9 mouse cellular contexts compared by ENCODE assay signal in the genomic region with DNA sequence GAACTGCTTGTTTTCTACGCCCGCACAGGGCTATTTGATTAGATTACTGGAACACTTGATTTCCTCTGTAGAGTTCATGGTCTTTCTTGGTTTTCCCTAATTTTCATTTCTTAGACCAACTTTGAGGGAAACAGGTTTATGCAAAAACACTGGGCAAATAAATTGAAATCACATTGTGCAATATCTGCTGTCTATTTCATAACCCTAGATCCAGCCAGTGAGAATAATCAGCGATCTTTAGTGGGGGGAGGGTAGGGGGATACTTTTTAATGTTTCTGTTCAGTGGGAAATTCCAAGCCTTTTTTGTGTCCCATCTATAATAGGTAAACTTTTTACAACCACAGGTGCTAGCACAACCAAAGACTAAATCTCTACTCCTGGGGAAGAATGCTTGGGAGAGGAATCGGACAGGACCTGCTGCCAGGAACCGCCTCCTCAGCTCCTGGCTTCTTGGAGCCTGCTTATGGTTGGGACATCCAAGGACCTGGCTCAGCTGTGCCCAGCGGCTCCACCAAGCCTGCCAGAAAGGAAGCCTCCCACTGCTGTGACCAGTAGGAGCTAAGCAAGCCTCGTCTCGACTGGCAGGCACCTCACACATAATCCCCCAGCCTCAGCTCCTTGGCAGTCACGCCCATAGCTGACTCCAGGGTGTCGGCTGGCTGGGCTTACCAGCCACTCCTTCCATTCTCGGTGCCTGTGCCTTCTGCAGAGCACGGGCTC.
DNase-seq lines count a peak whose midpoint lies in the region; ATAC-seq and TF ChIP-seq lines count a peak whose summit lies in the region.
"Had no signal": no experiment of that assay in that cellular context is flagged by ENCODE, and none has a peak within 500 bp of the region (broad histone marks: within the 10 kb centered on the region; RNA-seq: fewer than 3 reads in every experiment).

No protein-coding gene starts in this region.

- no peak overlapping the region for H3K27ac ChIP-seq in midbrain, postnatal 0 days (ENCODE audit: low read depth, low read length)
- H3K27ac ChIP-seq in midbrain, embryonic 15.5 days, result no peak overlapping the region
- H3K27ac ChIP-seq in stomach, postnatal 0 days (replicated peaks), result no peak overlapping the region
- H3K27ac ChIP-seq: limb, embryonic 12.5 days; neural tube, embryonic 12.5 days had no signal

- no peak for TF ChIP-seq EP300 in stomach, postnatal 0 days (optimal IDR thresholded peaks at IDR 0.05)

- no peak for TF ChIP-seq CTCF in midbrain, postnatal 0 days (IDR thresholded peaks at IDR 0.05)
- no peak for TF ChIP-seq CTCF in stomach, postnatal 0 days (IDR thresholded peaks at IDR 0.05; ENCODE audit: low read depth)

- peak; percentile 49 for DNase-seq in midbrain, postnatal 0 days (ENCODE audit: low spot score)
- DNase-seq in fat pad, adult 2 months (ENCODE audit: extremely low read depth, low read depth, low spot score), result peak; percentile 95
- peak; percentile 30 to 47 for DNase-seq in heart, postnatal 14 days
- no peak for DNase-seq in stomach, postnatal 0 days (ENCODE audit: low spot score)
- no peak for DNase-seq in thymus, adult 18-20 months

- H3K4me3 ChIP-seq in midbrain, postnatal 0 days (ENCODE audit: low read depth, low read length), result no peak overlapping the region
- no peak overlapping the region for H3K4me3 ChIP-seq in midbrain, embryonic 15.5 days
- no peak overlapping the region for H3K4me3 ChIP-seq in stomach, postnatal 0 days (ENCODE audit: low read depth, low read length)
- H3K4me3 ChIP-seq: limb, embryonic 12.5 days; neural tube, embryonic 12.5 days had no signal

- H3K4me1 ChIP-seq in midbrain, postnatal 0 days (ENCODE audit: insufficient read depth, low read length), result no peaks in the 10 kb centered on the region
- H3K4me1 ChIP-seq in midbrain, embryonic 15.5 days, result 0 out of 2 replicates have a peak, but pooled peaks cover 6% of the 10 kb centered on the region
- no peaks in the 10 kb centered on the region for H3K4me1 ChIP-seq in stomach, postnatal 0 days (replicated peaks; ENCODE audit: control insufficient read depth, insufficient read depth)
- H3K4me1 ChIP-seq: neural tube, embryonic 12.5 days had no signal

- intact Hi-C loops in heart, postnatal 14 days (cut with DNase I), result no loop called here

- 51% methylated on average over 12 of the region's 12 CpGs for WGBS in midbrain, postnatal 0 days
- 50% methylated on average over 12 of the region's 12 CpGs for WGBS in midbrain, embryonic 15.5 days
- WGBS in stomach, postnatal 0 days, result 37% methylated on average over 12 of the region's 12 CpGs

- no peaks in the 10 kb centered on the region for H3K36me3 ChIP-seq in midbrain, postnatal 0 days (ENCODE audit: insufficient read depth, low read length)
- no peaks in the 10 kb centered on the region for H3K36me3 ChIP-seq in midbrain, embryonic 15.5 days (replicated peaks)
- H3K36me3 ChIP-seq in stomach, postnatal 0 days (ENCODE audit: control insufficient read depth, insufficient read depth, low read length), result no peaks in the 10 kb centered on the region
- H3K36me3 ChIP-seq: limb, embryonic 12.5 days; neural tube, embryonic 12.5 days had no signal

- no peak for ATAC-seq in midbrain, postnatal 0 days (ENCODE audit: low FRiP score)
- no peak for ATAC-seq in midbrain, embryonic 15.5 days (replicated peaks)
- 0 out of 2 replicates have a peak, but pooled peaks have one; percentile 25 for ATAC-seq in stomach, postnatal 0 days (ENCODE audit: low FRiP score, low TSS enrichment)
- ATAC-seq in inflammation-experienced regulatory T-cells, adult 6 months, result no peak

- no peaks in the 10 kb centered on the region for H3K9me3 ChIP-seq in midbrain, postnatal 0 days (ENCODE audit: low read length)
- H3K9me3 ChIP-seq in midbrain, embryonic 15.5 days, result no peaks in the 10 kb centered on the region
- H3K9me3 ChIP-seq in stomach, postnatal 0 days (ENCODE audit: control insufficient read depth, low read length), result no peaks in the 10 kb centered on the region
- H3K9me3 ChIP-seq: limb, embryonic 12.5 days; neural tube, embryonic 12.5 days had no signal

- no peak overlapping the region for H3K4me2 ChIP-seq in midbrain, postnatal 0 days (ENCODE audit: low read depth, low read length, poor library complexity, severe bottlenecking)
- H3K4me2 ChIP-seq in midbrain, embryonic 15.5 days, result no peak overlapping the region
- H3K4me2 ChIP-seq in stomach, postnatal 0 days (replicated peaks; ENCODE audit: low read depth), result no peak overlapping the region
- H3K4me2 ChIP-seq: limb, embryonic 12.5 days; neural tube, embryonic 12.5 days had no signal

- no peak overlapping the region for H3K9ac ChIP-seq in midbrain, postnatal 0 days (replicated peaks; ENCODE audit: low read length, poor library complexity, severe bottlenecking)
- H3K9ac ChIP-seq in midbrain, embryonic 15.5 days, result no peak overlapping the region
- no peak overlapping the region for H3K9ac ChIP-seq in stomach, postnatal 0 days (ENCODE audit: low read length)
- H3K9ac ChIP-seq: limb, embryonic 12.5 days; neural tube, embryonic 12.5 days had no signal

- no peaks in the 10 kb centered on the region for H3K27me3 ChIP-seq in midbrain, postnatal 0 days (ENCODE audit: insufficient read depth, low read length)
- no peaks in the 10 kb centered on the region for H3K27me3 ChIP-seq in midbrain, embryonic 15.5 days (replicated peaks)
- no peaks in the 10 kb centered on the region for H3K27me3 ChIP-seq in stomach, postnatal 0 days (ENCODE audit: control insufficient read depth, insufficient read depth, low read length)
- H3K27me3 ChIP-seq: neural tube, embryonic 12.5 days had no signal

Comparison
In these comparisons a context has a peak if more than half of its experiments do, and no peak if none do; other contexts are left out.
1. DNase-seq: peak in midbrain, postnatal 0 days (single experiment), fat pad, adult 2 months (single experiment) and heart, postnatal 14 days (2 of 2); none in stomach, postnatal 0 days (single experiment) and thymus, adult 18-20 months (0 of 2).